Mouse (Mus musculus) heart, embryonic 13.5 days (tissue): Measurements from ENCODE around the gene Olfr122. TPM values are rescaled to one million over a fixed set of nuclear protein-coding genes. Genes with fewer than 3 reads are reported as not detected.

Experiments
- ATAC-seq: fragments of 200-750 bp; cut with Nextera tagmentation; 2 replicates; pipeline ENCODE4 v1.8.0; 2017; ENCODE audit warnings: moderate TSS enrichment; ENCODE audit not compliant: insufficient number of reproducible peaks, low FRiP score, low TSS enrichment; ENCODE audit errors: extremely low read depth
- H3K27ac ChIP-seq: fragments of 300-500 bp; sonication (generic); replicated peaks from 2 replicates; pipeline ENCODE4 v1.5.1; 2015; ENCODE audit warnings: moderate library complexity, mild to moderate bottlenecking, inconsistent platforms
- H3K27me3 ChIP-seq: fragments of 300-500 bp; sonication (generic); replicated peaks from 2 replicates; pipeline ENCODE4 v1.6.1; 2015; ENCODE audit warnings: mild to moderate bottlenecking, inconsistent platforms
- H3K36me3 ChIP-seq: fragments of 300-500 bp; sonication (generic); 2 replicates; pipeline ENCODE4 v1.6.1; 2015; ENCODE audit warnings: mild to moderate bottlenecking, inconsistent platforms
- H3K4me1 ChIP-seq: fragments of 300-500 bp; sonication (generic); 2 replicates; pipeline ENCODE4 v1.6.1; 2015; ENCODE audit warnings: inconsistent platforms
- H3K4me2 ChIP-seq: fragments of 300-500 bp; sonication (generic); 2 replicates; pipeline ENCODE4 v1.6.1; 2015; ENCODE audit warnings: inconsistent platforms, mild to moderate bottlenecking, moderate library complexity
- H3K4me3 ChIP-seq: fragments of 300-500 bp; sonication (generic); 2 replicates; pipeline ENCODE4 v1.5.1; 2015; ENCODE audit warnings: moderate library complexity, mild to moderate bottlenecking, inconsistent platforms
- H3K9ac ChIP-seq: fragments of 300-500 bp; sonication (generic); 2 replicates; pipeline ENCODE4 v1.6.1; 2015; ENCODE audit warnings: inconsistent platforms, mild to moderate bottlenecking, moderate library complexity
- H3K9me3 ChIP-seq: fragments of 300-500 bp; sonication (generic); 2 replicates; pipeline ENCODE4 v1.6.1; 2016; ENCODE audit warnings: inconsistent platforms
- WGBS: fragments of 180-500 bp; shearing (Covaris S2); methylation state at CpG from one replicate; pipeline ENCODE4 v1.1.7; 2015; ENCODE audit warnings: mixed read lengths; 5-methylcytosine and 5-hydroxymethylcytosine counted together
- polyA plus RNA-seq: library from polyadenylated mRNA; unstranded; fragments of >200 nt; fragmentation: Nextera tagmentation; extraction: Ambion mirVana; gene quantifications from 2 replicates; pipeline ENCODE4 v1.2.1, GENCODE M21; 2015

The Olfr122 gene
- polyA plus RNA-seq: not detected in 2 replicates

DNA sequence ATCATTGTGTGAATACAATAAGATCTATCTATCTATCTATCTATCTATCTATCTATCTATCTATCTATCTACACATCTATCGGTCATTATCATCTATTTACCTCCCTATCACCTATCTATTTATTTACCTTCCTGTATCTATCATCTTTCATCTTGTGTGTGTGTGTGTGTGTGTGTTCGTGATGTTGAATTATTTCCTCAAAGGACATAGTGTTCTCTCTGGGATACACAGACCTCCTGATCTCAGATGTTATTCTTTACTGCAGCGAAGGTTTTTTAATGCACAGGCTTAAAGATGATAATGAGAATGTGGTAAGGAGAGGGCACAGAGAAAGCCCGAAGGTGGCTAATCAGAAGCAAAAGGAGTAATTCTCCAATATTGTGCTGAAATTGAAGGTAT is at the start of gene Olfr122:
Gene Olfr122, plus strand, starts transcription at position 301 of the 400 bp plus-strand sequence.
- WGBS: 69% methylated on average over 4 of the region's 4 CpGs
- Histone ChIP-seq H3K27ac (no peak within 1 kb of the TSS), H3K27me3 (no peaks in the 10 kb centered on the region), H3K4me2 (no peak within 1 kb of the TSS), H3K9me3 (peaks cover 10% of the 10 kb centered on the region; the same call in 1 of the 2 replicates), H3K36me3 (no peaks in the 10 kb centered on the region), H3K4me1 (no peaks in the 10 kb centered on the region), H3K9ac (no peak within 1 kb of the TSS), H3K4me3 (no peak within 1 kb of the TSS)
- ATAC-seq: no peak

DNA sequence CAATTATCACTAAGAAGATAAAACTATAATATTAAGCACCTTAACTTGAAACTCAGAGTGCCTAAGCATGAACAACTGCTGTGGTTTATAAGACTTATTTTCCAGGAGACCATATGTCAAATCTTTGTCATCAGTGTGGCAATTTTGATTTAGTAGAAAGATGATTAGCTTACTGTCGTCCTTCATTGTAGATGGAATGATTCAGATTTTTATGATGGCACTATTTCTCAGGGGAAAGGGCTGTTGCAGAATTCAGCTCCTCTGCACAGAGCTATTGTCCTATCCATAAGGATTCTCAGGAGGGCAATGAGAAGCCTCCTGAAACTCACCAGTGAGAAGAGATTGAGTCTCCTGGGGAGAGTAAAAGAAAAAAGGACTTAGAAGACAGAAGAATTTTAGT is 46.9 kb upstream of the Olfr122 start, which contains the start of gene Olfr120:
Gene Olfr120, plus strand, starts transcription at position 301 of the 400 bp plus-strand sequence.
- H3K4me1 ChIP-seq: no peaks in the 10 kb centered on the region
- H3K36me3 ChIP-seq: no peaks in the 10 kb centered on the region
- H3K9ac ChIP-seq: no peak within 1 kb of the TSS
- no peaks in the 10 kb centered on the region for H3K9me3 ChIP-seq
- WGBS: 50% methylated on average over 1 of the region's 1 CpGs
- H3K27ac ChIP-seq: no peak within 1 kb of the TSS
- H3K27me3 ChIP-seq: no peaks in the 10 kb centered on the region
- no peak within 1 kb of the TSS for H3K4me3 ChIP-seq
- ATAC-seq: no peak
- H3K4me2 ChIP-seq: no peak within 1 kb of the TSS

GRCm38 (mm10) chr17:37738070-37738469 is 30.3 kb upstream of the Olfr122 start:
- no peak for ATAC-seq
- no peak overlapping the region for H3K27ac ChIP-seq
- WGBS: 40% methylated on average over 7 of the region's 7 CpGs

GRCm38 (mm10) chr17:37793229-37793628 is 24.8 kb downstream of the Olfr122 start, which contains the start of gene Olfr123:
Gene Olfr123 (plus strand): TSS chr17:37793529.
- ATAC-seq: no peak
- 74% methylated on average over 2 of the region's 2 CpGs for WGBS
- Histone ChIP-seq H3K9me3 (no peaks in the 10 kb centered on the region), H3K27me3 (no peaks in the 10 kb centered on the region), H3K4me3 (no peak within 1 kb of the TSS), H3K9ac (no peak within 1 kb of the TSS), H3K27ac (no peak within 1 kb of the TSS), H3K4me2 (no peak within 1 kb of the TSS), H3K4me1 (no peaks in the 10 kb centered on the region), H3K36me3 (no peaks in the 10 kb centered on the region)

More at GRCm38 (mm10) chr17:37738070-37738469, 30.3 kb upstream of the Olfr122 start:
- no peaks in the 10 kb centered on the region for H3K9me3 ChIP-seq
- no peak overlapping the region for H3K4me3 ChIP-seq
- H3K36me3 ChIP-seq: no peaks in the 10 kb centered on the region
- no peaks in the 10 kb centered on the region for H3K27me3 ChIP-seq
- H3K4me2 ChIP-seq: no peak overlapping the region
- no peak overlapping the region for H3K9ac ChIP-seq
- no peaks in the 10 kb centered on the region for H3K4me1 ChIP-seq

GRCm38 (mm10) chr17:37799588-37799987 is 31.2 kb downstream of the Olfr122 start, which contains the start of gene Olfr124:
Gene Olfr124 (plus strand): TSS chr17:37799888.
- Histone ChIP-seq H3K27me3 (no peaks in the 10 kb centered on the region), H3K4me2 (no peak within 1 kb of the TSS), H3K36me3 (no peaks in the 10 kb centered on the region), H3K4me1 (no peaks in the 10 kb centered on the region), H3K27ac (no peak within 1 kb of the TSS), H3K9me3 (no peaks in the 10 kb centered on the region), H3K9ac (no peak within 1 kb of the TSS), H3K4me3 (no peak within 1 kb of the TSS)
- no peak for ATAC-seq
- 74% methylated on average over 3 of the region's 3 CpGs for WGBS

Other genes starting within 250 kb of the Olfr122 start
- gene Olfr112, start 199.2 kb upstream of the Olfr122 start, polyA plus RNA-seq: not detected in 2 replicates
- not detected in 2 replicates for gene Olfr113, start 190.9 kb upstream of the Olfr122 start, polyA plus RNA-seq
- gene Olfr114, start 175.9 kb upstream of the Olfr122 start, polyA plus RNA-seq: not detected in 2 replicates
- not detected in 2 replicates for gene Olfr115, start 141.5 kb upstream of the Olfr122 start, polyA plus RNA-seq
- gene Olfr116, start 141.4 kb upstream of the Olfr122 start, polyA plus RNA-seq: not detected in 2 replicates
- not detected in 2 replicates for gene Olfr117, start 104.8 kb upstream of the Olfr122 start, polyA plus RNA-seq
- gene Olfr118, start 101.6 kb upstream of the Olfr122 start, polyA plus RNA-seq: not detected in 2 replicates
- gene Olfr119, start 72.0 kb upstream of the Olfr122 start, polyA plus RNA-seq: not detected in 2 replicates
- not detected in 2 replicates for gene Olfr120, start 46.8 kb upstream of the Olfr122 start, polyA plus RNA-seq
- gene Olfr121, start 19.8 kb upstream of the Olfr122 start, polyA plus RNA-seq: not detected in 2 replicates
- not detected in 2 replicates for gene Olfr123, start 24.9 kb downstream of the Olfr122 start, polyA plus RNA-seq
- gene Olfr124, start 31.3 kb downstream of the Olfr122 start, polyA plus RNA-seq: not detected in 2 replicates
- gene Olfr125, start 64.3 kb downstream of the Olfr122 start, polyA plus RNA-seq: not detected in 2 replicates
- gene Olfr126, start 78.9 kb downstream of the Olfr122 start, polyA plus RNA-seq: not detected in 2 replicates
- not detected in 2 replicates for gene Olfr127, start 131.8 kb downstream of the Olfr122 start, polyA plus RNA-seq
- gene Olfr128, start 151.9 kb downstream of the Olfr122 start, polyA plus RNA-seq: not detected in 2 replicates
- gene Olfr761, start 184.5 kb downstream of the Olfr122 start, polyA plus RNA-seq: not detected in 2 replicates